Mouse (Mus musculus) activated CD4-positive, CD25-positive, alpha-beta regulatory T cell, adult 4 months (primary cell): ENCODE data around the gene Rpusd2. TPM values are rescaled to one million over a fixed set of nuclear protein-coding genes. Genes with fewer than 3 reads are reported as not detected.
A peak's percentile ranks its signal among the peaks of the same experiment; 100 is the strongest.

Experiments
- ATAC-seq: one replicate; pipeline ENCODE4 v1.8.0; 2017
- polyA plus RNA-seq, 2 experiments: library from polyadenylated mRNA; unstranded; fragments of 100-300 nt; shearing (Covaris generic); gene quantifications; one replicate each; pipeline ENCODE4 v1.2.1; 2017

Gene Rpusd2
- polyA plus RNA-seq, 2 experiments from 2014 or later, result 2.3 to 2.4 TPM

DNA sequence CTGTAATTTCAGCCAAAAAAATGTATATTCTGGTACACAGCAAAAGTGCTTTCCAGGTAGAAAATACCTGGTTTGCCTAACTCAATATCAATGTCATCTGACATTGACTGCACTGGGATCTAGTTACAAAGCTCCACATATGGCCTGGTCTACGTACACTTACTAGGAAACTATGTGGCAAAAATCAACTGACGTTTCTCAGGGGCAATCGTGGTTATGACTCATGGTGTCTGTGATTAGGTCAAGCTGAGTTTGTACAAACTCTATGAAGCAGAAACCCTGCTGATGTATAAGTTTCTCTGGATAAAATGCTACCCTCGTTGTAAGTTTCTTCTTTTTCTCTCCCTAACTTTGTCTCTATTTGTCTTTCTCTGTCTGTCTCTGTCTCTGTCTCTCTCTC is 2.4 kb upstream of the Rpusd2 start:
- ATAC-seq, result no peak

GRCm38 (mm10) chr2:119035397-119035745 is 781 bp downstream of the Rpusd2 start:
- no peak for ATAC-seq

DNA sequence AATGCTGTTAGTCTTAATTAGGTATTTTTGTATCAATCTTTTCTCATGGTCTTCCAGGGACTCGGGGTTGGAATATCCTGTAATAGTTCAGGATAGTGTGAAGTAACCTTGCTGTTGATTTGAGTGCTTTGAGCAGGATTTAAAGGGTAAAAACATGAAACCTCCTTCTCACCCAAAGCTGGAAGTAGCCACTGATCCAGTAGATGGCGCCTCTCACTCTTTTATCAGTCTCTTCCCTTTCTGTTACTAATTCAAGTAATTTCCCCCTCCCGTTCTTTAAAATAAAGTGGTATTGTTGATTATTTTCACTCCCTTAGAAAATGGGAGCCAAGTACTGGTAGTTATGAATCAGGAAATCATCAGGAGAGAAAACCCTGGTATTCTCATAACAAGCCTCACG is 6.3 kb downstream of the Rpusd2 start:
- no peak for ATAC-seq

- no peak for ATAC-seq
These were observed 10.6 kb downstream of the Rpusd2 start for GRCm38 (mm10) chr2:119045163-119045562.

GRCm38 (mm10) chr2:119046649-119047611 is 12.3 kb downstream of the Rpusd2 start, which contains the start of gene Knl1:
Gene Knl1 (plus strand): TSS chr2:119047119.
- peak; percentile 91 for ATAC-seq

- ATAC-seq, result no peak
These were observed 13.3 kb downstream of the Rpusd2 start for GRCm38 (mm10) chr2:119047849-119048248.

- ATAC-seq, result no peak
These were observed 15.6 kb downstream of the Rpusd2 start for GRCm38 (mm10) chr2:119050132-119050650.

DNA sequence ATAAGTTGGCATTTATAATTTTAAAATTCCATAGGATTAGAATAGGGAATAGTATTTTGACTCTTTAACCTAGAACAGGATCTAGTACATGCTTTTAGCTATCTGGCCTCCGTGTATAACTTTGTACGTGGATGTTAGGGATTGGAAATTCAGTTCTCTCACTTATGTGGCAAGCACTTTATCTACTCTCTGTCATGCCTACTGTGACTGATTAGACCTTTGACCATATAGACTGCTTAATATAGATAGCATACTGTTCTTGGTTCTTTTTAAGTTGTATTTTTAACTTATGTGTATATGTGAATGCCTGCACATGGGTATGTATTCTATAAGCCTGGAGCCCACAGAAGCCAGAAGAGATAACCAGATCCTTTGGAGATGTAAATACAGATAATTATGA is 25.5 kb downstream of the Rpusd2 start:
- ATAC-seq, result no peak

DNA sequence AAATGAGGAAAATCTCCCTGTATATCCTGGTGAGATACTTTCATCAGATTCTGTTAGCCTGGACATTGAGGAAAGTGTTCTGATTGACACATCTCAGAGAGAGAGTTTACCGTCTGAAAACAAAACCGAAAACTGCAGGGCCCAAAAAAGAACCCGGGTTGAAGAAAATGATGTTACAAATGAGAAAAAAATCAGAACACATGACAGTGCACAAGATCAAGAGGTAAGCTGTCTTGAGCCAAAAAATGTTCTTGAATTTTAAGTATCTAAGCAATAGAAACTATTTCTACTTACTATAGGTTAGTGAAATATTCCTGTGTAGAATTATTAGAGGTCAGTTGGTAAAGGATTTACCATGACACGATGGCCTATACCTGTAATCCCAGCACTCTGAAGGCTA is 37.8 kb downstream of the Rpusd2 start:
- no peak for ATAC-seq

GRCm38 (mm10) chr2:119086156-119086555 is 51.6 kb downstream of the Rpusd2 start:
- ATAC-seq, result no peak

Other genes starting within 250 kb of the Rpusd2 start
- gene Knstrn, start 220.8 kb upstream of the Rpusd2 start, polyA plus RNA-seq, result 10 to 100 TPM; 23.7 to 30.8 TPM
- gene Ivd, start 172.8 kb upstream of the Rpusd2 start, polyA plus RNA-seq, result 10 to 100 TPM; 37.3 to 58.1 TPM
- 1 to 10 TPM; 3.6 TPM for gene Bahd1, start 134.4 kb upstream of the Rpusd2 start, polyA plus RNA-seq
- gene Chst14, start 108.3 kb upstream of the Rpusd2 start, polyA plus RNA-seq, result 1 to 10 TPM; 1.3 to 1.5 TPM
- gene Ccdc32, start 5.4 kb upstream of the Rpusd2 start, polyA plus RNA-seq, result 10 to 100 TPM; 20.5 to 21.3 TPM
- gene Knl1, start 12.3 kb downstream of the Rpusd2 start, polyA plus RNA-seq, result 10 to 100 TPM; 17.4 to 18.1 TPM
- gene Rad51, start 78.0 kb downstream of the Rpusd2 start, polyA plus RNA-seq, result 10 to 100 TPM in 1 of 2 experiments, 1 to 10 TPM in 1; 9.9 to 12.3 TPM
- gene Rmdn3, start 122.2 kb downstream of the Rpusd2 start, polyA plus RNA-seq, result 10 to 100 TPM; 10.5 to 15.3 TPM
- not detected for gene Gchfr, start 133.0 kb downstream of the Rpusd2 start, polyA plus RNA-seq
- gene Gm14137, start 139.7 kb downstream of the Rpusd2 start, polyA plus RNA-seq, result under 1 TPM; 0.29 to 0.70 TPM
- gene Zfyve19, start 173.8 kb downstream of the Rpusd2 start, polyA plus RNA-seq, result 10 to 100 TPM; 31.4 to 44.0 TPM
- 10 to 100 TPM; 21.8 to 29.0 TPM for gene Dnajc17, start 174.0 kb downstream of the Rpusd2 start, polyA plus RNA-seq
- not detected for gene Ppp1r14d, start 195.1 kb downstream of the Rpusd2 start, polyA plus RNA-seq
- not detected for gene Spint1, start 202.6 kb downstream of the Rpusd2 start, polyA plus RNA-seq
- gene Rhov, start 236.5 kb downstream of the Rpusd2 start, polyA plus RNA-seq, result not detected